Mouse (Mus musculus): ENCODE measurements around the gene Vstm2b.

Gene Vstm2b

GRCm38 (mm10) chr7:40898096-40898710, at the start of gene Vstm2b:
Gene Vstm2b (plus strand): TSS chr7:40898328.
- no peak for DNase-seq (ENCODE audit: low read depth, low spot score)

GRCm38 (mm10) chr7:40856088-40856625, 42.0 kb upstream of the Vstm2b start:
- no peak for DNase-seq (ENCODE audit: low read depth, low spot score)

- no peak for DNase-seq (ENCODE audit: low read depth, low spot score)
Observed at GRCm38 (mm10) chr7:40873380-40873990, 24.6 kb upstream of the Vstm2b start.

GRCm38 (mm10) chr7:40884855-40885489, 13.2 kb upstream of the Vstm2b start:
- DNase-seq (ENCODE audit: low read depth, low spot score), result no peak

- DNase-seq (ENCODE audit: low read depth, low spot score), result no peak
Observed at GRCm38 (mm10) chr7:40888358-40888757, 9.8 kb upstream of the Vstm2b start.

GRCm38 (mm10) chr7:40896964-40897363, 1.2 kb upstream of the Vstm2b start:
- no peak for DNase-seq (ENCODE audit: low read depth, low spot score)

GRCm38 (mm10) chr7:40898711-40899375, 715 bp downstream of the Vstm2b start:
- DNase-seq (ENCODE audit: low read depth, low spot score), result no peak

GRCm38 (mm10) chr7:40899376-40900265, 1.5 kb downstream of the Vstm2b start:
- DNase-seq (ENCODE audit: low read depth, low spot score), result no peak

GRCm38 (mm10) chr7:40901201-40901600, 3.1 kb downstream of the Vstm2b start:
- DNase-seq (ENCODE audit: low read depth, low spot score), result peak; percentile 67

GRCm38 (mm10) chr7:40902506-40902905, 4.4 kb downstream of the Vstm2b start:
- DNase-seq (ENCODE audit: low read depth, low spot score), result no peak

GRCm38 (mm10) chr7:40906484-40906883, 8.4 kb downstream of the Vstm2b start:
- DNase-seq (ENCODE audit: low read depth, low spot score), result no peak

GRCm38 (mm10) chr7:40916761-40917160, 18.6 kb downstream of the Vstm2b start:
- no peak for DNase-seq (ENCODE audit: low read depth, low spot score)

GRCm38 (mm10) chr7:40920118-40920517, 22.0 kb downstream of the Vstm2b start:
- no peak for DNase-seq (ENCODE audit: low read depth, low spot score)

- no peak for DNase-seq (ENCODE audit: low read depth, low spot score)
Observed at GRCm38 (mm10) chr7:40921281-40921680, 23.2 kb downstream of the Vstm2b start.

GRCm38 (mm10) chr7:40922871-40923270, 24.7 kb downstream of the Vstm2b start:
- DNase-seq (ENCODE audit: low read depth, low spot score), result no peak

GRCm38 (mm10) chr7:40928391-40928790, 30.3 kb downstream of the Vstm2b start:
- no peak for DNase-seq (ENCODE audit: low read depth, low spot score)

GRCm38 (mm10) chr7:40936617-40937212, 38.6 kb downstream of the Vstm2b start:
- no peak for DNase-seq (ENCODE audit: low read depth, low spot score)

- DNase-seq (ENCODE audit: low read depth, low spot score), result no peak
Observed at GRCm38 (mm10) chr7:40939371-40939770, 41.2 kb downstream of the Vstm2b start.

- peak; percentile 22 for DNase-seq (ENCODE audit: low read depth, low spot score)
Observed at GRCm38 (mm10) chr7:40942233-40942935, 44.3 kb downstream of the Vstm2b start.
